ENCODE assay signal across 13 mouse cellular contexts in the genomic region with DNA sequence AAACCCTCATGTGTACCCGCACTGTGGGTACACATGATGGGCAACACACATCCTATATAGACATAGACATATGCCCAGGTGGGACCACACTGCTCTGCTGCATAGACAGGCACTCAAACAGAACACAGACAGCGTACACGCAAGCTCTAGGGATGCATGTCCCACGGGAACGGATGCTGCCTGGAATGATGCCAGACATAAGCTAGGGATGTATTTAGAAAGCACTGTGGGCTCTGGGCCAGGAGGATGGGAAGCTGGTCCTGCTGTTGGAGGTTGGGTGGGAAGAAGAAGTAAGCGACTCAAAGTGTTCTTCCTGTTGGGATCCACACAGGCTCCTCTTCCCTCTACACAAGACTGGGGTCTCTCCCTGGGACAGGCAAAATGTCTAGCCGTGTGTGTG. TPM values are rescaled to one million over a fixed set of nuclear protein-coding genes. Genes with fewer than 3 reads are reported as not detected.
DNase-seq lines count a peak whose midpoint lies in the region; ATAC-seq and TF ChIP-seq lines count a peak whose summit lies in the region.
"Had no signal": no experiment of that assay in that cellular context is flagged by ENCODE, and none has a peak within 500 bp of the region (broad histone marks: within the 10 kb centered on the region; RNA-seq: fewer than 3 reads in every experiment).

No protein-coding gene starts in this region.

- peak; percentile 40 for ATAC-seq in forebrain, embryonic 16.5 days
- ATAC-seq in forebrain, embryonic 15.5 days (replicated peaks): no peak
- ATAC-seq: liver, embryonic 12.5 days had no signal

- no peaks in the 10 kb centered on the region for H3K9me3 ChIP-seq in forebrain, embryonic 16.5 days (ENCODE audit: control insufficient read depth, low read length)
- no peaks in the 10 kb centered on the region for H3K9me3 ChIP-seq in forebrain, embryonic 15.5 days
- H3K9me3 ChIP-seq: embryonic facial prominence, embryonic 15.5 days; heart, embryonic 15.5 days; hindbrain, embryonic 15.5 days; liver, embryonic 12.5 days; neural tube, embryonic 15.5 days had no signal

- H3K27ac ChIP-seq in forebrain, embryonic 16.5 days (ENCODE audit: low read length): no peak overlapping the region
- H3K27ac ChIP-seq in forebrain, embryonic 15.5 days (replicated peaks): no peak overlapping the region
- H3K27ac ChIP-seq in embryonic fibroblast, embryonic 13.5 days (ENCODE audit: insufficient read depth, low read length): peak overlapping the region; percentile 38; the same call in 1 of the 2 replicates
- H3K27ac ChIP-seq: embryonic facial prominence, embryonic 15.5 days; heart, embryonic 15.5 days; hindbrain, embryonic 15.5 days; liver, embryonic 12.5 days; neural tube, embryonic 15.5 days had no signal

- H3K27me3 ChIP-seq in forebrain, embryonic 16.5 days (replicated peaks; ENCODE audit: control insufficient read depth, insufficient read depth, low read length): no peaks in the 10 kb centered on the region
- no peaks in the 10 kb centered on the region for H3K27me3 ChIP-seq in forebrain, embryonic 15.5 days
- H3K27me3 ChIP-seq: embryonic facial prominence, embryonic 15.5 days; heart, embryonic 15.5 days; hindbrain, embryonic 15.5 days; liver, embryonic 12.5 days; neural tube, embryonic 15.5 days had no signal

- 0 out of 2 replicates have a peak, but pooled peaks cover 6% of the 10 kb centered on the region for H3K4me1 ChIP-seq in forebrain, embryonic 16.5 days (replicated peaks; ENCODE audit: control insufficient read depth, insufficient read depth, low read length)
- H3K4me1 ChIP-seq in forebrain, embryonic 15.5 days: peaks cover 4% of the 10 kb centered on the region; the same call in 1 of the 2 replicates
- peaks cover 7% of the 10 kb centered on the region; the same call in 1 of the 2 replicates for H3K4me1 ChIP-seq in lung, adult 2 months (ENCODE audit: control insufficient read depth, insufficient read depth, low read length)
- peaks cover 9% of the 10 kb centered on the region; the same call in 1 of the 2 replicates for H3K4me1 ChIP-seq in embryonic fibroblast, embryonic 13.5 days (ENCODE audit: control insufficient read depth, insufficient read depth, low read length)
- H3K4me1 ChIP-seq: hindbrain, embryonic 15.5 days had no signal

- DNase-seq in kidney, postnatal 10 days: peak; percentile 65
- no peak for DNase-seq in kidney, adult 11 months
- DNase-seq in lung, postnatal 10 days: peak; percentile 64
- DNase-seq in lung, adult 2 months: no peak
- no peak for DNase-seq in thymus, postnatal 10 days (ENCODE audit: low spot score in 2 of 2)

- TF ChIP-seq CTCF in lung, adult 2 months (IDR thresholded peaks at IDR 0.05; ENCODE audit: insufficient read depth, low read length): no peak
- TF ChIP-seq CTCF in embryonic fibroblast, embryonic 13.5 days (IDR thresholded peaks at IDR 0.05; ENCODE audit: borderline replicate concordance, insufficient read depth, low read length): no peak

- H3K4me2 ChIP-seq in forebrain, embryonic 16.5 days (ENCODE audit: low read length): no peak overlapping the region
- no peak overlapping the region for H3K4me2 ChIP-seq in forebrain, embryonic 15.5 days (replicated peaks)
- H3K4me2 ChIP-seq: embryonic facial prominence, embryonic 15.5 days; heart, embryonic 15.5 days; hindbrain, embryonic 15.5 days; liver, embryonic 12.5 days; neural tube, embryonic 15.5 days had no signal

- no peak overlapping the region for H3K9ac ChIP-seq in forebrain, embryonic 16.5 days (replicated peaks; ENCODE audit: low read depth, low read length)
- no peak overlapping the region for H3K9ac ChIP-seq in forebrain, embryonic 15.5 days (replicated peaks)
- H3K9ac ChIP-seq: embryonic facial prominence, embryonic 15.5 days; heart, embryonic 15.5 days; hindbrain, embryonic 15.5 days; liver, embryonic 12.5 days; neural tube, embryonic 15.5 days had no signal

- H3K36me3 ChIP-seq in forebrain, embryonic 16.5 days (ENCODE audit: control insufficient read depth, insufficient read depth): no peaks in the 10 kb centered on the region
- no peaks in the 10 kb centered on the region for H3K36me3 ChIP-seq in forebrain, embryonic 15.5 days
- H3K36me3 ChIP-seq: embryonic facial prominence, embryonic 15.5 days; heart, embryonic 15.5 days; hindbrain, embryonic 15.5 days; liver, embryonic 12.5 days; neural tube, embryonic 15.5 days had no signal

- H3K4me3 ChIP-seq in forebrain, embryonic 16.5 days (replicated peaks; ENCODE audit: low read length): no peak overlapping the region
- no peak overlapping the region for H3K4me3 ChIP-seq in forebrain, embryonic 15.5 days
- no peak overlapping the region for H3K4me3 ChIP-seq in lung, adult 2 months (replicated peaks; ENCODE audit: extremely low read depth, low read depth, low read length)
- H3K4me3 ChIP-seq in embryonic fibroblast, embryonic 13.5 days (ENCODE audit: insufficient read depth, low read length): no peak overlapping the region
- H3K4me3 ChIP-seq: embryonic facial prominence, embryonic 15.5 days; heart, embryonic 15.5 days; hindbrain, embryonic 15.5 days; liver, embryonic 12.5 days; neural tube, embryonic 15.5 days had no signal

- TF ChIP-seq POLR2A in lung, adult 2 months (IDR thresholded peaks at IDR 0.05; ENCODE audit: borderline replicate concordance, extremely low read depth, low read depth, low read length): no peak
- no peak for TF ChIP-seq POLR2A in embryonic fibroblast, embryonic 13.5 days (IDR thresholded peaks at IDR 0.05; ENCODE audit: low read depth, low read length)

- WGBS in forebrain, embryonic 16.5 days: 49% methylated on average over 7 of the region's 7 CpGs
- WGBS in forebrain, embryonic 15.5 days: 56% methylated on average over 7 of the region's 7 CpGs
- 45% methylated on average over 7 of the region's 7 CpGs for WGBS in lung, adult 2 months

RNA-seq across cellular contexts. Expression of gene Bcl9l, which starts 35.4 kb away (rescaled TPM):
- polyA plus RNA-seq in forebrain, embryonic 16.5 days (2015; fragmentation: Nextera tagmentation; extraction: Ambion mirVana): 13.8 and 15.0 TPM in 2 replicates
- 13.6 and 14.4 TPM in 2 replicates for polyA plus RNA-seq in forebrain, embryonic 15.5 days (2015; fragmentation: Nextera tagmentation; extraction: Ambion mirVana)
- 69.0 and 70.7 TPM in 2 replicates for polyA plus RNA-seq in lung, adult 2 months (2012; rRNA removed)
- polyA plus RNA-seq in embryonic fibroblast, embryonic 13.5 days (2011; ENCODE audit: insufficient read length, low read depth, missing spikeins): 56.0 and 61.6 TPM in 2 replicates

RNA-seq across cellular contexts. Expression of gene Cxcr5, which starts 43.6 kb away (rescaled TPM):
- polyA plus RNA-seq in forebrain, embryonic 16.5 days (2015; fragmentation: Nextera tagmentation; extraction: Ambion mirVana): not detected in 2 replicates
- polyA plus RNA-seq in forebrain, embryonic 15.5 days (2015; fragmentation: Nextera tagmentation; extraction: Ambion mirVana): 0.06 TPM in 1 of 2 replicates, not detected in the other
- polyA plus RNA-seq in lung, adult 2 months (2012; rRNA removed): 6.0 TPM in 2 replicates
- not detected in 2 replicates for polyA plus RNA-seq in embryonic fibroblast, embryonic 13.5 days (2011; ENCODE audit: insufficient read length, low read depth, missing spikeins)
- polyA plus RNA-seq: hindbrain, embryonic 15.5 days; liver, embryonic 12.5 days; neural tube, embryonic 15.5 days had no signal

Comparison
In these comparisons a context has a peak if more than half of its experiments do, and no peak if none do; other contexts are left out.
1. DNase-seq: peak in kidney, postnatal 10 days (single experiment) and lung, postnatal 10 days (single experiment); none in kidney, adult 11 months (single experiment), lung, adult 2 months (single experiment) and thymus, postnatal 10 days (0 of 2).